Mouse (Mus musculus) left cerebral cortex, adult 8-10 months (tissue): ENCODE measurements around the gene Dnajc8. TPM values are rescaled to one million over a fixed set of nuclear protein-coding genes. Genes with fewer than 3 reads are reported as not detected.

ENCODE experiments used
- DNase-seq, 2 experiments: peaks; one replicate each; pipeline ENCODE4 v3.0.0; 2022; ENCODE audit warnings: low spot score in 2 of 2
- total RNA-seq, 4 experiments: library from RNA; stranded (reverse); gene quantifications; 2 replicates each; pipeline ENCODE4 v1.2.4; 2022

The Dnajc8 gene
- 100 to 1,000 TPM in 2 of 4 experiments, 10 to 100 TPM in 2; 97.8 to 114 (median 101) TPM for total RNA-seq

DNA sequence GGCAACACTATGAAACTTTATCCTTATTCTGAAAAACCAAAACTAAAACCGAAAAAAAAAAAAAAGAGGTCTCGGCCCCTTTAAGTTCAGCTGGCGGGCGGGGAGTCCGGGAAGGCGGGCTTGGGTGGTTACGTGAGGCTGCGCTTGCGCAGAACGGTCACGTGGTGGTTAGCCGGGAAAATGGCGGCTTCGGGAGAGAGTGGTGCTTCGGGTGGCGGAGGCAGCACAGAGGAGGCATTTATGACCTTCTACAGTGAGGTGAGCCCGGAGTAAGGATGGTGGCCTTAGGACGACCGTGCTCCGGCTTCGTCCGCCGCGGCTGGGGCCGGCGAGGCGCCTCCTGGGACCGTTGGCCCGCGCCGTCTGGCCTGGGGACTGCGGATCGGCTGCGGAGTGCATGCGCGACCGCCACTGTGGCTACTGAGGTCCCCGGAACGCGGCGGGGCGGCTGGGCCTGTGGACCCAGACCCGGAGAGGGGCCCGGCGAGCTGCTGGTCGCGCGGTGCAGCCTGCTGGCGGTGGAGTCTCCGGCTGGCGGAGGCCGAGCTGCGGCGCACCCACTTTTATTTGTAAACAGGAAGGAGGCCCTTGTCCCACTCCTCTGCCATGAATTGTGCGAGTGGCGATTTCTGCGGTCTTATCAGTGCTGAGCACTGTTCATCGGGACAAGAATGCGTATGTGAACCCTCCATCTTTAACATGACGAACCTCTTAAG, at the start of gene Dnajc8:
Gene Dnajc8 (plus strand): TSS at position 145 of the 716 bp plus-strand sequence.
- DNase-seq, result peak; percentile 82 to 90

DNA sequence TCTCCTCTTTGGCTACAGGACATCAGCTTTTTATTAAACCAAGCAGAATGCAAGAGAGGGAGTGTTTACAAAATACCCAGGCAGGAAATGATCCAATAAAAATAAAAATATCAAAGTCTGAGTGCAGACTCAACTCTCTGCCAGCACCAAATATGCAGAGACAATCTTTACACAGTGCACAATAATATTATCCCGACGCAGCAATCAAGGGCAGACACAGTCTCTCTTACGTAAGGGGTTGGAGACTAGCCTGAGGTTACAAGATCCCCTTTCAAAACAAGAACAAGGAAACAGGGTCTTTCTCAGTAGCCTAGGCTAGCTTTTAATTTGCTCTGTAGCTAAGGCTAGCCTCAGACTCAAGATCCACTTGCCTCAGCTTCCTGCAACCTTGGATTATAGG, 46.8 kb upstream of the Dnajc8 start:
- no peak for DNase-seq

DNA sequence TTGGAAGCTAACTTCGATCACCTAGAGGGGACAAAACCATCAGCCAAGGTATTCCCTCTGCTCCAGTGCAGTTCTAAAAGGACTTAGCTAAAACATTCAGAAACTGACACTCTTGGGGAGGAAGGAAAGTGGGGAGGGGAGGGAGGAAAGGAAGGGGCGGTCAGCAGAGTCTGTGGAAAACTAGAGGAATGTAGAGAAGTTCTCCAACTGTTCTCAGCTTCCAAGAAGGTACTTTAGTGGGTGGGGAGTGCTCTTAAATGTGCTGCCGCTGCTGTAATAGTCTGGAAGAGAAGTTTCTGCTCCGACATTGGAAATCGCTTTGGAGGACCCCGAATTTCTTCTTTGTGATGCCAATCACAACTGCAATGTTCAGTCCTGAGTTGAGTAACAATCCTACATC, 46.4 kb upstream of the Dnajc8 start:
- DNase-seq, result no peak

DNA sequence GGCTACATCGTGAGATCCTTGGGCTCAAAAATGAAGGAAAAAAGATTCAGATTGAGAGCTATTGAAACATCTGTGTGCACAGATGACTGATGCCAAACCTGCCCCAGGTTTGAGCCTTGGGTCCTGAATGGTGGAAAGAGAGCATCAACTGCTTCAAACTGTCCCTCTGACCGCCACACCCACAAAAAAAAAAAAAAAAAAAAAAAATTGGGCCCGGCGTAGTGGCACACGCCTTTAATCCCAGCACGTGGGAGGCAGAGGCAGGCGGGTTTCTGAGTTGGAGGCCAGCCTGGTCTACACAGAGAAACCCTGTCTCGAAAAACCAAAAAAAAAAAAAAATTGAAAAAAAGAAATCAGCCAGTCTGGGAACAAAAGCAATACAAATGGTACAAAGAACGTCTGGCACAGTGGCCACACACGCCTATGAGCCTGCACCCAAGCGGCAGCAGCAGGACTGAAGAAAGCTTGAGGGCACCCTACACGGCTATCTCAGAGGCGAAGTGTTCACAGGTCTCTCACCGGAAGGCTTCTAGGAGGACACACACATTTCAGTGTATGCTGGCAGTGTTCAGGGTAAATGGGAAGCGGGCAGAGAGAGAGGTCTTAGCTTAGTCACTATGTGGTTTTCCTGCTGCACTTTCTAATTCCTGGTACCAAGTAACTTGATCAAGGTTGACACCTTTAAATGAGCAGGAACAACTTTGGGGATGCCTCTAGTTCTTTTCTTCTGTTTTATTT, 44.9 kb upstream of the Dnajc8 start:
- DNase-seq, result no peak

DNA sequence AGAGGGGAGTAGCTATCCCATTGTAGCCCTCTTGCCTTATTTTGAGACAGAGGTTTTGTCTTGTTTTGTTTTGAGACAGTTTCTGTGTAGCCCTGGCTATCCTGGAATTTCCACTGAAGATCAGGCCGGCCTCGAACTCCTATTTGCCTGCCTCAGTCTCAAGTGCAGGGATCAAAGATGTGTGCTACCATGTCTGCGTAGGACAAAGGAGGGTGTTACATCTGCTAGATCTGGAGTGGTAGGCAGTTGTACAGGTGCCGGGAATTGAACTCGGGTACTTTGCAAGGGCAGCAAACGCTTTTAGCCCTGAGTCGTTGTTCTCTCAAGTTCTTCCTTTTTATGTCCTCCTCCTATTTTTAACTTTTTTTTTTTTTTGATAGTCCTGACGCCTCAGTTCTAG, 44.3 kb upstream of the Dnajc8 start:
- no peak for DNase-seq

- DNase-seq, result no peak
Measured at GRCm38 (mm10) chr4:132491748-132492147, 43.6 kb upstream of the Dnajc8 start.

DNA sequence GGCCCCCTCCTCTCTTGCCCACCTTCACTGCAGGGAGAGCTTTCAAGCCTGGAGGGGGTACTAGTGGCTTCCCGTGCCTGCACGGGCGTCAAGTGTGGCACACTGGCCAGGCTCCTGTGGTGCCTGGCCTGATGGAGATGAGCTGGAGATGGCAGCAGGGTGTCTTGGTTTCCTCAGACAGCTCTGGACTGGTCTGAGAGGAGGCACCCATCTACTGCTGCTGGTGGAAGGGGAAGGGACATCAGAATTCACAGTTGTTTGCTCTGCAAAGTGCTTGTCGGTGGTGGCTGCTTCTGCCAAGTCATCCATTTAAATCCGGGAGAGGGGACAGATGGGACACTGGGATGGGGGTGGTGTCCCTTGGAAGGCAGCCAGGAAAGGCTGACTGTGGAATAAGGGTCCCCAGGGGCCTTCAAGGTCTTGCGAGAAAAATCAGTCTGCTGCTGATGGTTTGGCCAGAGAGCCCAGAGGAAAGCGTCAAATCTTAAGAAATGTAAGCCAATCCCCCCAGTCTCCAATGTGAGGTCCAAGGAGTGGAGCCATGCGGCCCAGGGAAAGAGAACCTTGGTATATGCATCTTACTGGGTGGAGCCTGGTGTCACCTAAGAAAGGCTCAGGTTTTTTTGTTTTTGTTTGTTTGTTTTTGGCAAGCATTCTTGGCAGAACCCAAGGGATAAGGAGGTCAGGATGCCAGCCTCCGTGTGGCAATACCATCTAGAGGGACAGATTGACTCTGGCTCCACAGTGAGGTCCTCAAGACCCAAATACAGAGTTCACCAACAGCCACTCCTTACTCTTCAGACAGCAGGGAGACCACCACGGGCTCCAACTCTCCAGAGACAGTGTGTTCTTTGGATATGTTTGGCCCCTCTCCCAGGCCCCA, 42.9 kb upstream of the Dnajc8 start:
- DNase-seq, result no peak

GRCm38 (mm10) chr4:132494271-132494918, 41.0 kb upstream of the Dnajc8 start:
- no peak for DNase-seq

DNA sequence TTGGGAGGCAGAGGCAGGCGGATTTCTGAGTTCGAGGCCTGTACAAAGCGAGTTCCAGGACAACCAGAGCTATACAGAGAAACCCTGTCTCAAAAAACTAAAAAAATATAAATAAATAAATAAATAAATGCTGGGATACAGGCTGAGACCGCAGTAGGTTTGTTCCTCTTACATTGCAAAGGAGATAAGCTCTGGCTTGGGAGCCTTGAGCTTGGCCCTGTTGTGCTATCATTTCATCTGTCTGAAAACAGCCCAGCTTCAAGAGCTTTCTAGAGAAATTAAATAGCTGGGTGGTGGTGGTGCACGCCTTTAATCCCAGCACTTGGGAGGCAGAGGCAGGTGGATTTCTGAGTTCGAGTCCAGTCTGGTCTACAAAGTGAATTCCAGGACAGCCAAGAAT, 33.7 kb upstream of the Dnajc8 start:
- DNase-seq, result no peak

- no peak for DNase-seq
Measured at GRCm38 (mm10) chr4:132503344-132503743, 32.0 kb upstream of the Dnajc8 start.

GRCm38 (mm10) chr4:132505034-132505738, 30.2 kb upstream of the Dnajc8 start:
- no peak for DNase-seq

DNA sequence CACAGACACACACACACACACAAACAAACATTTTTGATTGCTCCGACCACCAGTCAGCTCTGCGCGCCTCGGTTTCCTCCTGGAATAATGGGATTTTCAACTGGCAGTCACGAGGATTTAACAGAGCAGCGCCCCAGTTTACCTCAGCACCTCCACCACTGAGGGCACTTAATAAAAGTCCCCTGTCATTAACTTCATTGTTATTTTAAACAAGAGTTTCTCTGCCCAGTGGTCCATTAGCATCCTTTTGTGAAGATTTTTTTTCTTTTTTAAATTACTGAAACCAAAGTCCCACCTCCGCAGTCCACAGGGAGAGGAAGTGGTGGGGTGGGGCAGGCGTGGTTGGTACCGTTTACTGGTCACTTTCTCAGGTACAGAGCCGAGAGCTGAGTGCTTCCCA, 29.6 kb upstream of the Dnajc8 start:
- DNase-seq, result no peak

- DNase-seq, result no peak
Measured at GRCm38 (mm10) chr4:132506250-132506649, 29.1 kb upstream of the Dnajc8 start.

DNA sequence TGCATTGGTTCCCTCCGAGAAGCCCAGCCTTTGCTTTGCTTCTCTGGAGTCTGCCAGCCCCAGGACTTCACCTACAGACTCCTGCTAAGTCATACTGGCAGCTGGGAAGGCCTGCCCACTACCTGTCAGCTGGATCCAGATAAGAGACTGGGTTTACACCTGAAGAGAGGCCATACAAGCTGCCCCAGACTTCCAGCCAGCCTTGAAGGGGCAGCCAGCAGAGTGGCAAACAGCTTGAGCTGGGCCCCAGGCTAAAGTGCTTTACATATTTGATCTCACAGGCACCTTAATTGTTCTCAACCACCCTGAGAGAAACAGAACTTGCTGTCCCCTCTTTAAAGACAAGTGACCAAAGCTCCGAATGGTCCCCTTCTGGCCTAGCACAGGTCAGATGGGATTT, 28.1 kb upstream of the Dnajc8 start:
- no peak for DNase-seq

DNA sequence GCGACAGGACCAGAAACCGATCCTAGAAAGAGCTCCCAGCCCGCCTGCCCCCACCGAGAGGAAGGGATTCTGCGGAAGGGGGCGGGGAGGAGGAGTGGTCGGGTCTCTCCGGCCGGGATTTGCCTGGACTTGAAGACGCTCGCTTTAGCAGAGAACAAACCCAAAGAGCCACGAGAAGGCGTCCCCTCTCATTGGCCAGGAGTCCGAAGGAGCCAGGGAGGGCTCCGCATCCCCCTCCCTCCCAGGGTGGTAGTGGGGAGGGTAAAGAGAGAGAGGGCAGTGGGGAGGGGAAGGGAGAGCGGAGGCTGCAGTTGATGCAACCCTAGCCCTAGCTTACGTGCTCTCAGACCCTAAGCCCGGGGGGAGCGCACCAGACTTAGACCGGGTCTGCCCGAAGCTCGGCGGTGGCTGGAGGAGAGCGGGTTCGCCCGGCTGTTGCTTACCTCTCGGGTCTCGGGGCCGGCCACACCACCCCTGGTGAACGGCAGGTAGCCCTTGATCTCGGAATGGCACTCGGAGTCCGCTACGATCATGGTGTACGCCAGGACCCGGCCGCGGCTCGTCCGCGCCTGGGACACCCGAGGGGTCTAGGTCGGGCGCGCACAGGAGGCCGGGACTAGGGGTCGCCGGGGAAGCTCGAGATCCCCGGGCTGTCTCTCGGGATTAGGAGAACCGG, 25.6 kb upstream of the Dnajc8 start:
- DNase-seq, result peak in 1 of 2 experiments; percentile 54

- DNase-seq, result peak; percentile 91 to 96
Measured at GRCm38 (mm10) chr4:132510352-132510798, 25.0 kb upstream of the Dnajc8 start, which contains the start of gene Sesn2. Sesn2 (minus strand) TSS chr4:132510501.

GRCm38 (mm10) chr4:132512080-132512479, 23.3 kb upstream of the Dnajc8 start:
- no peak for DNase-seq

DNA sequence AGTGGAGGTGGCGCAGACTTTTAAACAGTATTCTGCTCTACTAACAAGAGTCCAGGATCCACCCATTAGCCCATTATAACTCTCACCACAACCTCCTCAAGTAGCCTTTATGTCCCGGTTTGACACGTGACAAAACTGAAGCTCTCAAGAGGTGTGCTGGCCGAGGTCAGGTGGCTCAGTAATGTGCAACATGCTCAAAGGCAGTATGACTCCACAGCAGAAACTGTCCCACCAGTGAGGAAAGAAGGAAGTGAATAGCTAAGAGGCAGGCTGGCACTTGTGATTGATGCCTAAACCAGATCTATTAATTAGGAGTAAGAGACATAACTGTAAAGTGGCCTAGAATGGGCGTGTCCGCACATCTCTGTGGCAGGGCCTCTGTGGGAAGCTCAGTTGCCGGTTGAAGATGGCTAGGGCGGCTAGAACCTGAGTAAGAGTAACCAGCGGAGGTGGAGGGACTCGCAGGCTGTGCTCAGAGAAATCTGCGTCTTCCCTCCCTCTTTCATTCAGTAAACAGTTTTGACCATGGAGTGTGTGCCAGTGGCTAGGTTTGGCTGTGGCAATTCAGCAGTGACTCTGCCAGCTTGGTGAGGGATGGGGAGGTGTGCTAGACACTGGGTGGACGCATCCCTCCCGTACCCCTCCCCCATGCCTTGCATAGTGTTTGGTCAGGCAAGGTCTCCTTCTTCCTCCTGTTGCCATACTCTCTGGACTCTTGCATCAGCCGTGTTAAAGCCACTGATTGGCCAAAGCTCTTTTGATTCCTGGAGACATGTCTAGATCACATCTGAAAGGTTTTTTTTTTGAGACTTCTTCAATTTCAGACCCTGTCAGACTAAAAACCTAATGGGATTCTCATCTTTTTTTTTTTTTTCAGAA, 21.7 kb upstream of the Dnajc8 start:
- DNase-seq, result no peak

DNA sequence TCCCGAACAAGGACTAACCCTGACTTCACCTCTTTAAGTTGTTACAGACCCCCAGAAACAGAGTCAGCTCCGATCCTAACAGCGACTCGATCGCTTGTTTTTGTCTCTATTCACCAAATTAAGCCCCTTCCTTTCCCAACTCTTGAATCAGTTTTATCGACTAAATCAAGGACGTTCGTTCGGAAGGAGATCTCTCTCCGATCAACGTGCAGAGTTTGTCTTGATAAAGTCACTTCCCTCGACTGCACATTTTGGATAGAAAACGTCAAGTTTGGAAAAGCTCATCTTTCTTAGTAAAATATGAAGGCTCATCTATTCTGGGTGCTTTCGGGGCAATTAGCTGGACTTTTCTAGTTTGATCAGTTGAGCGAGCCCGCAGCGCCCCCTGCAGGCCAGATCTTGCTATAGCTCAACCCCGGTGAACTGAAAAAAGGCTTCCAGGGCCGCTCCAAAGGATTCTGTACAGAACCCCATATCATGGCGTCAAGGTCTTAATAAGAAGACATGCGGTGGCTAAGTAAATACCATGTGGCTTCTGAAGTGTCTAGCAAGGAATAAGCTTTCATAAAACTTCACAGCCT, 20.7 kb upstream of the Dnajc8 start:
- peak in 1 of 2 experiments; percentile 76 for DNase-seq
